Mouse (Mus musculus) forebrain, embryonic 16.5 days (tissue): ENCODE data around the gene 0610009B22Rik. TPM values are rescaled to one million over a fixed set of nuclear protein-coding genes. Genes with fewer than 3 reads are reported as not detected.
"Not testable (repeated sequence)": the region's sequence is repeated elsewhere in the genome, so short reads cannot be mapped to it uniquely, and the experiment has no call there.

Source experiments
- ATAC-seq: fragments of 200-750 bp; cut with Nextera tagmentation; 2 replicates; pipeline ENCODE4 v1.8.0; 2017; ENCODE audit warnings: mild to moderate bottlenecking, moderate library complexity
- H3K27ac ChIP-seq: fragments of 300-500 bp; sonication (generic); 2 replicates; pipeline ENCODE4 v1.5.1; 2014; ENCODE audit warnings: low read length, control low read depth
- H3K27me3 ChIP-seq: fragments of 300-500 bp; sonication (generic); replicated peaks from 2 replicates; pipeline ENCODE4 v1.6.1; 2014; ENCODE audit warnings: low read length; ENCODE audit not compliant: control insufficient read depth, insufficient read depth
- H3K36me3 ChIP-seq: fragments of 300-500 bp; sonication (generic); 2 replicates; pipeline ENCODE4 v1.6.1; 2014; ENCODE audit not compliant: control insufficient read depth, insufficient read depth
- H3K4me1 ChIP-seq: fragments of 300-500 bp; sonication (generic); replicated peaks from 2 replicates; pipeline ENCODE4 v1.6.1; 2014; ENCODE audit warnings: low read length; ENCODE audit not compliant: control insufficient read depth, insufficient read depth
- H3K4me2 ChIP-seq: fragments of 300-500 bp; sonication (generic); 2 replicates; pipeline ENCODE4 v1.6.1; 2014; ENCODE audit warnings: mild to moderate bottlenecking, low read length, control low read depth
- H3K4me3 ChIP-seq: fragments of 300-500 bp; sonication (generic); replicated peaks from 2 replicates; pipeline ENCODE4 v1.5.1; 2014; ENCODE audit warnings: mild to moderate bottlenecking, low read length, control low read depth
- H3K9ac ChIP-seq: fragments of 300-500 bp; sonication (generic); replicated peaks from 2 replicates; pipeline ENCODE4 v1.6.1; 2014; ENCODE audit warnings: low read depth, low read length, control low read depth
- H3K9me3 ChIP-seq: fragments of 300-500 bp; sonication (generic); 2 replicates; pipeline ENCODE4 v1.6.1; 2016; ENCODE audit warnings: low read length; ENCODE audit not compliant: control insufficient read depth
- WGBS: fragments of 180-500 bp; shearing (Covaris S2); extraction: QIAGEN DNeasy Blood & Tissue Kit; methylation state at CpG from one replicate; pipeline ENCODE4 v1.1.7; 2014; 5-methylcytosine and 5-hydroxymethylcytosine counted together
- polyA plus RNA-seq: library from polyadenylated mRNA; unstranded; fragments of >200 nt; fragmentation: Nextera tagmentation; extraction: Ambion mirVana; gene quantifications from 2 replicates; pipeline ENCODE4 v1.2.1, GENCODE M21; 2015

0610009B22Rik gene
- polyA plus RNA-seq, 1 experiment from 2014 or later = 82.5 TPM

DNA sequence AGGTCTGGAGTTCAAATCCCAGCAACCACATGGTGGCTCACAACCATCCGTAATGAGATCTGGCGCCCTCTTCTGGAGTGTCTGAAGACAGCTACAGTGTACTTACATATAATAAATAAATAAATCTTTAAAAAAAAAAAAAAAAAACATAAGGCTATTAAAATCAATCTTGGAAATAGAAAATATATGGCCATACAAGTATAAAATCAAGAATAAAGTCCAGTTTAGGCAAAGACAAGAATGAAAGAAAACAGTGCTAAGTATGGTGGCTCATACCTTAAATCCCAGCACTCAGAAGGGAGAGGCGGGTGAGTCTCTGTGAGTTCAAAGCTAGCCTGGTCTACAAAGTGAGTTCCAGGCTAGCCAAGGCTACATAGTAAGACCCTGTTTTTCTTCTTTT is 1.9 kb upstream of the 0610009B22Rik start:
- not testable (repeated sequence) for H3K9ac ChIP-seq, H3K9me3 ChIP-seq, H3K4me2 ChIP-seq, H3K4me3 ChIP-seq, H3K27ac ChIP-seq, ATAC-seq, H3K36me3 ChIP-seq, H3K27me3 ChIP-seq
- H3K4me1 ChIP-seq = peaks cover 12% of the 10 kb centered on the region
- WGBS = 94% methylated on average over 1 of the region's 3 CpGs

DNA sequence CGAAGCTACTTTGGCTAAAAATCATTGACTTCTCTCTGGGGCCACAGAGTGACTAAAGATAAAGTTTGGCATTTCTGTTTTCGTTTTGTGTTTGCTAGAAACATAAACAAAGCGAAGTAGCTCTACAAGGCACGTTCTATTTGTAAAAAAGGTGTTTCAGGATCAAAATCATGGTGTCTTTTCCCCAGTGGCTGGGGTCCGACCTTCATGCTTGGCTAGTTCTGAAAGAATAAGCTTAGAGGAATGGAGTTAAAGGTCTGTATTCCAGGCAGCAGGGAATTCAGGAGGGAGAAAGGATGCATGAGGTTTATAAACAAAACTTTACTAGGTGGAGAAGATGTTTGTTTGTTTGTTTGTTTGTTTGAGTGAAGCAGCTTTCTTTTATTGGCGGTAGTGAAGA is 669 bp upstream of the 0610009B22Rik start:
- no peak for ATAC-seq
- Histone ChIP-seq H3K4me1 (peaks cover 12% of the 10 kb centered on the region), H3K36me3 (no peaks in the 10 kb centered on the region; the same call in 1 of the 2 replicates), H3K4me2 (peak overlapping the region; percentile 86), H3K27me3 (no peaks in the 10 kb centered on the region), H3K4me3 (peak overlapping the region; percentile 83), H3K9ac (peak overlapping the region; percentile 92), H3K27ac (peak overlapping the region; percentile 99), H3K9me3 (no peaks in the 10 kb centered on the region)
- 24% methylated on average over 6 of the region's 6 CpGs for WGBS

DNA sequence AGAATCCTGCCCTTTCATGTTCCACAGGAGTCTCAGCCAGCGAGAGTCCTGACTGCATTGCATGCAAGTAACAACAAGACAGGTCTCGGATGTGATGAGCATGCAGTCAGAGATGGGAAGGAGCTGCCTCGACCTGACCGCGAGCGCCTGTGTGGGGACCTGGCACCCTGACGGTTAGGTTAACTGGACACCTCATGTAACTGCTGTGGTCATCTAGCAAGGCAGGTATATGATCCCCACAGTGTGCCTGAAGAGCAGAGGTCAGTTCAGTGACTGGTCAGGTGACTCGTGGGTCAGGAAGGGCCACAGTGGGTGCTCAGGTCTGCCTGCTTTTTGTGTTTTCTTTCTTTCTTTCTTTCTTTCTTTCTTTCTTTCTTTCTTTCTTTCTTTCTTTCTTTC is 6.7 kb downstream of the 0610009B22Rik start:
- H3K9ac ChIP-seq = no peak overlapping the region
- no peak overlapping the region for H3K27ac ChIP-seq
- H3K4me2 ChIP-seq = no peak overlapping the region
- no peaks in the 10 kb centered on the region for H3K9me3 ChIP-seq
- no peaks in the 10 kb centered on the region for H3K27me3 ChIP-seq
- no peak for ATAC-seq
- no peak overlapping the region for H3K4me3 ChIP-seq
- no peaks in the 10 kb centered on the region for H3K4me1 ChIP-seq
- H3K36me3 ChIP-seq = no peaks in the 10 kb centered on the region
- 46% methylated on average over 8 of the region's 8 CpGs for WGBS

DNA sequence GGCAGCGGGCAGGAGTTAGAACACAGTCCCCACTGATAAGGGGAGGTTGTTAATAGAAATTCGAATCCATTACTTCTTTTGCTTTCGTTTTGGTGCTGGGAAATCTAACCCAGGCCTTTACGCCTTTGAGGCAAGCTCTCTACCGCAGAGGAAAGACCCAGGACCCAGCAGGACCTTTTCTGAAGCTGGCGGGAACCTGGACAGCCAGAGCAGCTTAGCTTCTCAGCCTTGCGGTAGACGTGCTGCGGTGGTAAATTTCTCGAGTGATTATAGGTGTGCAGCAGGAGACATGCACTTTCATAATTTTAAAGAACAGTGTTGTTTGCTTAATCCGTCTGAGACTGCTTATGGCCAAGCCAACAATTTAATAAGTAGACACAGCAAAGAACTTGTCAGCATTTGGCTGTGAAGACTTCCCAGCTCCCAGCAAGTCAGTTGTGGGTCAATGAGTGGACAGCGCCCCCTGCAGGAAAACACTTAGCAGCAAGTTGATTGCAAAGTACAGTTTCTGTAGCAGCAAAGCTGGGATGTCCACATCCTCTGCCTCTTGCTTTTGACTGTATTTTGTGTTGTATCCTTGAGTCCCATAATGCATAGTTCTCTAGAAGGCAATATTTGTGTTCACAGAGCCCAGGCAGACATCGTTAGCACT is 7.2 kb downstream of the 0610009B22Rik start:
- 35% methylated on average over 13 of the region's 13 CpGs for WGBS
- H3K36me3 ChIP-seq = no peaks in the 10 kb centered on the region
- no peak for ATAC-seq
- no peak overlapping the region for H3K27ac ChIP-seq
- no peak overlapping the region for H3K9ac ChIP-seq
- no peaks in the 10 kb centered on the region for H3K27me3 ChIP-seq
- no peak overlapping the region; the same call in 1 of the 2 replicates for H3K4me2 ChIP-seq
- no peaks in the 10 kb centered on the region for H3K9me3 ChIP-seq
- H3K4me3 ChIP-seq = no peak overlapping the region
- no peaks in the 10 kb centered on the region for H3K4me1 ChIP-seq

DNA sequence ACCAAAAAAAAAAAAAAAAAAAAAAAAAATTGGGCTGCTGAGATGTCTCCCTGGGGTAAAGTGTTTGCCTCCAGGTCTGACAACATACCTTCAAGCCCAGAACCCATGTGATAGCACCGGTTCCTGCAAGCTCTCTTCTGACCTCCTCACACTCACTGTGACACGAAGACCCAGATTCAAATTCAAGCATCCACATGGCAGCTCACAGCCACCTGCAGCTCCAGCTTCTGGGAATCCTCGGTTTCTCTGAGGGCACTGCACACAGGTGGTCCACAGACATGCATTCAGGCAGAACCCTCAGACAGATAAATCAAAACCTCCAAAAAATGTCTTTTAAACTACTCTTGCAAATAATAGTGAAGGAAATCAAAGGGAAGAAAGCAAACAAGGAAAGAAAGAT is 9.2 kb downstream of the 0610009B22Rik start:
- Histone ChIP-seq H3K9ac (no peak overlapping the region), H3K4me3 (no peak overlapping the region), H3K4me2 (no peak overlapping the region), H3K4me1 (no peaks in the 10 kb centered on the region), H3K27ac (no peak overlapping the region), H3K9me3 (no peaks in the 10 kb centered on the region), H3K27me3 (no peaks in the 10 kb centered on the region), H3K36me3 (no peaks in the 10 kb centered on the region)
- no peak for ATAC-seq
- 76% methylated on average over 3 of the region's 3 CpGs for WGBS

DNA sequence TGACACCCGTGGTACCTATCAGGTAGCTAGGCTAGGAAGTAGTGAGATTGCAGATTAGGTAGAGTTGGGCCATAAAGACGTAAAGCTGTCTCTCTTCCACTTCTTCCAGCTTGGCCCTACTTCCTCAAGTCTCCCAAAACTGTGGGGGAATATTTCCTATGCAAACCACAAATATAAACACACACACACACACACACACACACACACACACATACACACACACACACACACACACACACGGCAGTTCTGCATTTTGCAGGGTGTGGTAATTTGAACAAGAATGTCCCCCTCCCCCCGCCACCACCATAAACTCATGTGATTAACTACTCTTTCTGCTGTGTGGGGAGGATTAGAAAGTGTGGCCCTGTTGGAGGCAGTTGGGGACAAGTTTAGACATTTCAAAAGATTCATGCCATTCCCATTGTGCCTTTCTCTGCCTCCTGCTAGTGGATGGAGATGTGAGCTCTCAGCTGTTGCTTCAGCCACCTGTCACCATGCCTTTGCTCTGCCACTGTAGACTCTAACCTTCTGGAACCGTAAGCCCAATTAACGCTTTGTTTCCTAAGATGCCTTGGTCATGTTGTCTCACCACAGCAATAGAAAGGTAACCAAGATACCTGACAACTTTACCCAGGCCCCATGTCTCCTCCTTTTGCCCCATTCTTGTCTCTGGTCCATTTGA is 10.8 kb downstream of the 0610009B22Rik start:
- Histone ChIP-seq H3K9me3 (no peaks in the 10 kb centered on the region), H3K4me2 (no peak overlapping the region), H3K36me3 (no peaks in the 10 kb centered on the region), H3K4me1 (no peaks in the 10 kb centered on the region), H3K9ac (no peak overlapping the region), H3K27me3 (no peaks in the 10 kb centered on the region), H3K27ac (no peak overlapping the region), H3K4me3 (no peak overlapping the region)
- ATAC-seq = no peak
- WGBS = 75% methylated on average over 6 of the region's 6 CpGs

DNA sequence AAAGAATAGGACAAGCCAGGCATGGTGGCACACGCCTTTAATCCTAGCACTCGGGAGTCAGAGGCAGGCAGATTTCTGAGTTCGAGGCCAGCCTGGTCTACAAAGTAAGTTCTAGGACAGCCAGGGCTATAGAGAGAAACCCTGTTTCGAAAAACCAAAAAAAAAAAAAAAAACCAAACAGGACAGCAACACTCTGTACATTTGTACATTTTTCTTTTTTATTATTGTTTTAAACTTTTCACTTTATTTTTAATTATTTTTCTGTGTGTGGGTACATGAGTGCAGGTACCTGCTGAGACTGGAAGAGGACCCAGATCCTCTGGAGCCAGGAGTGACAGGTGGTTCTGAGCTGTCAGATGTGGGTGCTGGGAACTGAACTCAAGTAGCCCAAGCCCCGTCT is 13.3 kb downstream of the 0610009B22Rik start:
- WGBS = 80% methylated on average over 5 of the region's 5 CpGs
- no peaks in the 10 kb centered on the region for H3K27me3 ChIP-seq
- H3K9me3 ChIP-seq = no peaks in the 10 kb centered on the region
- no peak overlapping the region for H3K27ac ChIP-seq
- no peak overlapping the region for H3K9ac ChIP-seq
- no peak overlapping the region for H3K4me2 ChIP-seq
- no peak for ATAC-seq
- H3K4me3 ChIP-seq = no peak overlapping the region
- H3K4me1 ChIP-seq = no peaks in the 10 kb centered on the region
- no peaks in the 10 kb centered on the region for H3K36me3 ChIP-seq

DNA sequence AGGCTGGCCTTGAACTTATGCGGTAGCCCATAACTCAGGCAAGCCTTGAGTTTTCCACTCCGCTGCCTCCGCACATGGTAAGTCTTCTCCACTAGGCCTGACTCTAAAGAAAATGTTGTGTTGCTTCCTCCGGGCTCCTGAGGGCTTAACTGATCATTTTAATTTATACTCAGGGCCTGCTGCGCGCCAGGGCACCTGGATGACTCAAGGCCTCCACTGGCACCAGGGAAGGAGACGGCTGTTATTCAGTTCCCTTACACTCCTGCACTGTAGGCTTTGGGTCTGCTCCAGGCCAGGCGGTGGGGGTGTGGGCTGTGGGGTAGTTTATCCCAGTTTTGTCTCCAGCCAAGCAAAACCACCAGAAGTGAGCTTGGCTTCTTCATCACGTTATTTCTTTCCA is 15.4 kb downstream of the 0610009B22Rik start:
- 80% methylated on average over 9 of the region's 9 CpGs for WGBS
- no peak overlapping the region for H3K27ac ChIP-seq
- no peak overlapping the region for H3K4me3 ChIP-seq
- ATAC-seq = no peak
- H3K4me1 ChIP-seq = no peaks in the 10 kb centered on the region
- no peaks in the 10 kb centered on the region for H3K9me3 ChIP-seq
- H3K36me3 ChIP-seq = no peaks in the 10 kb centered on the region
- H3K4me2 ChIP-seq = no peak overlapping the region
- H3K27me3 ChIP-seq = no peaks in the 10 kb centered on the region
- H3K9ac ChIP-seq = no peak overlapping the region

DNA sequence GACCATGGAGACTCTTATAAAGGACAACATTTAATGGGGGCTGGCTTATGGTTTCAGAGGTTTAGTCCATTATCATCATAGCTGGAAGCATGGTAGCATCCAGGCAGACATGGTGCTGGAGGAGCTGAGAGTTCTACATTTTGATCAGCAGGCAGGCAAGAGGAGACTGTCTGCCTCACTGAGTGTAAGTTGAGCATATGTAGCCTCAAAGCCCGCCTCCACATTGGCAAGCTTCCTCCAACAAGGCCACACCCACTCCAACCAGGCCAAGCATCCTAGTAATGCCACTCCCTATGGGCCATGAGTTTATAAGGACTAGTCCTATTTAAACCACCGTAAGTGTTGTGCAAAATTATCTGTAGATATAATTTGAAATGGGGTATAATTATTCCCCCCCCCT is 17.3 kb downstream of the 0610009B22Rik start:
- H3K27ac ChIP-seq = no peak overlapping the region
- ATAC-seq = no peak
- no peak overlapping the region for H3K4me2 ChIP-seq
- no peaks in the 10 kb centered on the region for H3K4me1 ChIP-seq
- no peaks in the 10 kb centered on the region for H3K27me3 ChIP-seq
- H3K4me3 ChIP-seq = no peak overlapping the region
- H3K9ac ChIP-seq = no peak overlapping the region
- H3K9me3 ChIP-seq = no peaks in the 10 kb centered on the region
- 83% methylated on average over 2 of the region's 2 CpGs for WGBS
- H3K36me3 ChIP-seq = no peaks in the 10 kb centered on the region
